Mouse (Mus musculus): ENCODE measurements around the gene Rims1. TPM values are rescaled to one million over a fixed set of nuclear protein-coding genes. Genes with fewer than 3 reads are reported as not detected.

Gene Rims1
- polyA plus RNA-seq, 1 experiment from 2014 or later, result 2.1 TPM

- no peak overlapping the region for H3K4me3 ChIP-seq (ENCODE audit: low read depth, low read length)
- no peak overlapping the region for H3K4me2 ChIP-seq
- no peak overlapping the region for H3K27ac ChIP-seq (ENCODE audit: low read depth, low read length)
- H3K36me3 ChIP-seq (ENCODE audit: control insufficient read depth, insufficient read depth, low read length), result no peaks in the 10 kb centered on the region
- no peaks in the 10 kb centered on the region for H3K9me3 ChIP-seq (replicated peaks; ENCODE audit: control insufficient read depth, low read length)
- ATAC-seq (replicated peaks; ENCODE audit: insufficient number of reproducible peaks, low FRiP score, low TSS enrichment), result no peak
- WGBS (ENCODE audit: insufficient replicate concordance), result 71% methylated on average over 1 of the region's 1 CpGs
- H3K27me3 ChIP-seq (ENCODE audit: control insufficient read depth, insufficient read depth, low read length), result no peaks in the 10 kb centered on the region
- H3K4me1 ChIP-seq (ENCODE audit: control insufficient read depth, insufficient read depth, low read length), result no peaks in the 10 kb centered on the region
- no peak overlapping the region for H3K9ac ChIP-seq (ENCODE audit: low read depth, low read length)
Measured at GRCm38 (mm10) chr1:22279954-22280353, 525.8 kb downstream of the Rims1 start.

DNA sequence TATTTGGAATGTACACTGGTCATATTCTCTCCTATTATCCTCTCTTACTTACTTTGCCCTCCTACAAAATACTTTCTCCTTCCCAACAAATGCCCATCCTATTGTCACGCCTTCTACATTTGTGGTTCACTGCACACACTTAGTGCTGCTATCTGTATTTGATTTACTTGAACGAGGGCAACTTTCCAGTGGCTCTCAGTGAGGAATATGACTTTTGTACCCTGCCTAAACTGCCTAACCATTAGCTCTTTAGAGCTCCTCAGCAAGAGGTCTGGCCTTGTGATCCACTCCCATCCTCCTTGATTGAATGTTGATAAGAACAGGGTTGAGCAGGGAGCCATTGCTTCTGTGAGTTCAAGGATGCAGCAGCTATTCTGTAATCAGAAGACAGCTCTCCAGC lies 531.7 kb downstream of the Rims1 start:
- no peaks in the 10 kb centered on the region for H3K4me1 ChIP-seq (ENCODE audit: control insufficient read depth, insufficient read depth, low read length)
- H3K36me3 ChIP-seq (ENCODE audit: control insufficient read depth, insufficient read depth, low read length), result no peaks in the 10 kb centered on the region
- H3K4me2 ChIP-seq, result no peak overlapping the region
- no peaks in the 10 kb centered on the region for H3K27me3 ChIP-seq (ENCODE audit: control insufficient read depth, insufficient read depth, low read length)
- 65% methylated on average over 2 of the region's 2 CpGs for WGBS (ENCODE audit: insufficient replicate concordance)
- H3K9ac ChIP-seq (ENCODE audit: low read depth, low read length), result no peak overlapping the region
- H3K27ac ChIP-seq (ENCODE audit: low read depth, low read length), result no peak overlapping the region
- no peak overlapping the region for H3K4me3 ChIP-seq (ENCODE audit: low read depth, low read length)
- no peak for ATAC-seq (replicated peaks; ENCODE audit: insufficient number of reproducible peaks, low FRiP score, low TSS enrichment)
- no peaks in the 10 kb centered on the region for H3K9me3 ChIP-seq (replicated peaks; ENCODE audit: control insufficient read depth, low read length)

- Histone ChIP-seq H3K9me3 (replicated peaks; ENCODE audit: control insufficient read depth, low read length) (no peaks in the 10 kb centered on the region), H3K36me3 (ENCODE audit: control insufficient read depth, insufficient read depth, low read length) (no peaks in the 10 kb centered on the region), H3K27ac (ENCODE audit: low read depth, low read length) (no peak overlapping the region), H3K4me3 (ENCODE audit: low read depth, low read length) (no peak overlapping the region), H3K27me3 (ENCODE audit: control insufficient read depth, insufficient read depth, low read length) (no peaks in the 10 kb centered on the region), H3K9ac (ENCODE audit: low read depth, low read length) (no peak overlapping the region), H3K4me1 (ENCODE audit: control insufficient read depth, insufficient read depth, low read length) (no peaks in the 10 kb centered on the region), H3K4me2 (no peak overlapping the region)
- ATAC-seq (replicated peaks; ENCODE audit: insufficient number of reproducible peaks, low FRiP score, low TSS enrichment), result no peak
- WGBS (ENCODE audit: insufficient replicate concordance), result 67% methylated on average over 5 of the region's 5 CpGs
Measured at GRCm38 (mm10) chr1:22270131-22270530, 535.7 kb downstream of the Rims1 start.

DNA sequence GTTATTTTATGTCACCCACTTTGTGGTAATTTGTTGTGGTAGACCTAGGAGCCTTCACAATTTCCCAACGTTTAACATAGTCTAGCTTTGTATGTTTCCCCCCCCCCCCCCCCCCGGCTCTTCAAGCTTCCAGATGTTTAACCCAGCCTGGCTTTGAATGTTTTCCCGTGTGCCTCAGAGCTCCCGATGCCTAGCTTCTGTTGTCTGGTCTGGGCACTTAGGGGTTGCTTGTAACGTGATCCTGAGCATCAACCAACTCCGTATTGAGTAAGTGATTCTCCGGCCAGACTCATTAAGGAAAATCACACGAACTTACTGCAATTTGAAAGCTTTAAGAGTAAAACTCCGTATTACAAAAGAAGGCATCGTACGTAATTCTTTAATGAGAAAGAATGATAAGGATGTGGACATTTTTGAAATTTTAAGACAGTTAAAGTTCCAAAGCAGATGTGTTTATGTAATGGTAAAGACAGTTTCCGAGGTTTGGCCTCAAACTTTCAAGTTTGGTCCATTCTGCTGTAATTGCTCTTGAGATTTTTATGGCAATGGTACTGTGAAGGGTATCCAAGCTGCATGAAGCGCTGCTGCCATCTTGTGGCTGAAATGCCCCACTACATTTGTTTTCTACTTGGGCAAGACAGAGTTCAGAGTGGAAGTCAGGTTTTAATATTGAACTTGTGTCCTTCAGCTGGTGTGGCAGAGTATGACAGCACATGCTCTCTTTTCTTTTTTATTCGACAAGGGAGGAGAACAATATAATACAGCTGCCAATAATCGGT lies 537.0 kb downstream of the Rims1 start:
- H3K27ac ChIP-seq (ENCODE audit: low read depth, low read length), result no peak overlapping the region
- H3K9me3 ChIP-seq (replicated peaks; ENCODE audit: control insufficient read depth, low read length), result no peaks in the 10 kb centered on the region
- H3K36me3 ChIP-seq (ENCODE audit: control insufficient read depth, insufficient read depth, low read length), result no peaks in the 10 kb centered on the region
- H3K4me2 ChIP-seq, result peak overlapping the region; percentile 37
- WGBS (ENCODE audit: insufficient replicate concordance), result 40% methylated on average over 15 of the region's 15 CpGs
- no peak overlapping the region for H3K9ac ChIP-seq (ENCODE audit: low read depth, low read length)
- no peaks in the 10 kb centered on the region for H3K27me3 ChIP-seq (ENCODE audit: control insufficient read depth, insufficient read depth, low read length)
- H3K4me1 ChIP-seq (ENCODE audit: control insufficient read depth, insufficient read depth, low read length), result no peaks in the 10 kb centered on the region
- no peak overlapping the region for H3K4me3 ChIP-seq (ENCODE audit: low read depth, low read length)
- no peak for ATAC-seq (replicated peaks; ENCODE audit: insufficient number of reproducible peaks, low FRiP score, low TSS enrichment)

DNA sequence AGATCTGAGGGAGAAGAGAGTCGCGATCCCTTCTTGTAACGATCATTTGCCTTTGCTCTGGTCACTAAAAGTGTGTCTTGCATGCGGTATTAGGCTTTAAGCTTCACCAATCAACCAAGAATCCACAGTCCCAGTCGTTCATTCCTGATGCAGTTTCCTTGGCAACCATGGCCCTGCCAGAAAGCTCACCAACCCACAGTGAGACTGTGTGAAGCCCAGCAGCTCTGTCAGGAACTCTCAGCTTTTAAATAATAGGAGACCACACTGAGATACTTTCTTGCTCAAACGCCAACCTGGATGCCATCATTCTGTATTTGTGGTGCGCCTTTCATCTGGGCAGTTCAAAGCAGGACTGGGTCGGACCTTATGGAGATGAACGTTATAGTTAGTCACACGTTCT lies 539.3 kb downstream of the Rims1 start:
- ATAC-seq (replicated peaks; ENCODE audit: insufficient number of reproducible peaks, low FRiP score, low TSS enrichment), result no peak
- no peak overlapping the region for H3K27ac ChIP-seq (ENCODE audit: low read depth, low read length)
- H3K9ac ChIP-seq (ENCODE audit: low read depth, low read length), result no peak overlapping the region
- WGBS (ENCODE audit: insufficient replicate concordance), result 68% methylated on average over 10 of the region's 10 CpGs
- no peaks in the 10 kb centered on the region for H3K36me3 ChIP-seq (ENCODE audit: control insufficient read depth, insufficient read depth, low read length)
- no peaks in the 10 kb centered on the region for H3K27me3 ChIP-seq (ENCODE audit: control insufficient read depth, insufficient read depth, low read length)
- H3K4me2 ChIP-seq, result no peak overlapping the region
- H3K9me3 ChIP-seq (replicated peaks; ENCODE audit: control insufficient read depth, low read length), result no peaks in the 10 kb centered on the region
- no peak overlapping the region for H3K4me3 ChIP-seq (ENCODE audit: low read depth, low read length)
- H3K4me1 ChIP-seq (ENCODE audit: control insufficient read depth, insufficient read depth, low read length), result no peaks in the 10 kb centered on the region

- no peak for ATAC-seq (replicated peaks; ENCODE audit: insufficient number of reproducible peaks, low FRiP score, low TSS enrichment)
- no peaks in the 10 kb centered on the region for H3K4me1 ChIP-seq (ENCODE audit: control insufficient read depth, insufficient read depth, low read length)
- 62% methylated on average over 3 of the region's 3 CpGs for WGBS (ENCODE audit: insufficient replicate concordance)
Measured at GRCm38 (mm10) chr1:22265528-22265927, 540.3 kb downstream of the Rims1 start.

GRCm38 (mm10) chr1:22262169-22262950 lies 543.4 kb downstream of the Rims1 start:
- no peak for ATAC-seq (replicated peaks; ENCODE audit: insufficient number of reproducible peaks, low FRiP score, low TSS enrichment)
- Histone ChIP-seq H3K9me3 (replicated peaks; ENCODE audit: control insufficient read depth, low read length) (no peaks in the 10 kb centered on the region), H3K27me3 (ENCODE audit: control insufficient read depth, insufficient read depth, low read length) (no peaks in the 10 kb centered on the region), H3K27ac (ENCODE audit: low read depth, low read length) (no peak overlapping the region), H3K4me1 (ENCODE audit: control insufficient read depth, insufficient read depth, low read length) (no peaks in the 10 kb centered on the region), H3K36me3 (ENCODE audit: control insufficient read depth, insufficient read depth, low read length) (no peaks in the 10 kb centered on the region), H3K4me2 (no peak overlapping the region), H3K9ac (ENCODE audit: low read depth, low read length) (no peak overlapping the region), H3K4me3 (ENCODE audit: low read depth, low read length) (no peak overlapping the region)
- WGBS (ENCODE audit: insufficient replicate concordance), result 64% methylated on average over 6 of the region's 6 CpGs

More at GRCm38 (mm10) chr1:22265528-22265927, 540.3 kb downstream of the Rims1 start:
- no peaks in the 10 kb centered on the region for H3K36me3 ChIP-seq (ENCODE audit: control insufficient read depth, insufficient read depth, low read length)
- no peaks in the 10 kb centered on the region for H3K9me3 ChIP-seq (replicated peaks; ENCODE audit: control insufficient read depth, low read length)
- H3K9ac ChIP-seq (ENCODE audit: low read depth, low read length), result no peak overlapping the region
- H3K4me3 ChIP-seq (ENCODE audit: low read depth, low read length), result no peak overlapping the region
- H3K27me3 ChIP-seq (ENCODE audit: control insufficient read depth, insufficient read depth, low read length), result no peaks in the 10 kb centered on the region
- no peak overlapping the region for H3K27ac ChIP-seq (ENCODE audit: low read depth, low read length)
- H3K4me2 ChIP-seq, result no peak overlapping the region

- Histone ChIP-seq H3K9ac (ENCODE audit: low read depth, low read length) (no peak overlapping the region), H3K27ac (ENCODE audit: low read depth, low read length) (no peak overlapping the region), H3K4me2 (no peak overlapping the region), H3K4me3 (ENCODE audit: low read depth, low read length) (no peak overlapping the region), H3K4me1 (ENCODE audit: control insufficient read depth, insufficient read depth, low read length) (no peaks in the 10 kb centered on the region), H3K27me3 (ENCODE audit: control insufficient read depth, insufficient read depth, low read length) (no peaks in the 10 kb centered on the region), H3K36me3 (ENCODE audit: control insufficient read depth, insufficient read depth, low read length) (no peaks in the 10 kb centered on the region), H3K9me3 (replicated peaks; ENCODE audit: control insufficient read depth, low read length) (no peaks in the 10 kb centered on the region)
- no peak for ATAC-seq (replicated peaks; ENCODE audit: insufficient number of reproducible peaks, low FRiP score, low TSS enrichment)
- 83% methylated on average over 4 of the region's 4 CpGs for WGBS (ENCODE audit: insufficient replicate concordance)
Measured at GRCm38 (mm10) chr1:22261702-22262101, 544.1 kb downstream of the Rims1 start.
